Comparison of ENCODE assay signal across 8 mouse cellular contexts in genomic region chrX:48033766-48034143, GRCm38 (mm10). TPM values are rescaled to one million over a fixed set of nuclear protein-coding genes. Genes with fewer than 3 reads are reported as not detected.
A peak's percentile ranks its signal among the peaks of the same experiment; 100 is the strongest.
DNase-seq lines count a peak whose midpoint lies in the region; ATAC-seq and TF ChIP-seq lines count a peak whose summit lies in the region.

No protein-coding gene starts in this region.

- H3K9ac ChIP-seq in heart, embryonic 16.5 days (ENCODE audit: low read length): peak overlapping the region; percentile 68
- no peak overlapping the region for H3K9ac ChIP-seq in liver, embryonic 15.5 days

- WGBS in heart, embryonic 16.5 days: 22% methylated on average over 11 of the region's 11 CpGs
- 14% methylated on average over 11 of the region's 11 CpGs for WGBS in liver, embryonic 15.5 days (ENCODE audit: insufficient replicate concordance)

- DNase-seq in cerebellum, adult 9-10 months: peak; percentile 42
- DNase-seq in cerebellum, postnatal 4 days (ENCODE audit: low spot score in 2 of 2): no peak
- no peak for DNase-seq in layer of hippocampus, adult 11-12 months (ENCODE audit: low spot score)
- no peak for DNase-seq in adrenal gland, adult 8-10 months
- no peak for DNase-seq in cerebellum, adult 11-12 months

- no peaks in the 10 kb centered on the region for H3K36me3 ChIP-seq in E14TG2a.4 (ENCODE audit: insufficient read depth, low read length)
- H3K36me3 ChIP-seq in heart, embryonic 16.5 days (ENCODE audit: control insufficient read depth, insufficient read depth): no peaks in the 10 kb centered on the region
- H3K36me3 ChIP-seq in liver, embryonic 15.5 days (replicated peaks): no peaks in the 10 kb centered on the region

- H3K27me3 ChIP-seq in E14TG2a.4 (ENCODE audit: insufficient read depth, low read length): peaks cover 82% of the 10 kb centered on the region
- peaks cover 12% of the 10 kb centered on the region for H3K27me3 ChIP-seq in heart, embryonic 16.5 days (ENCODE audit: control insufficient read depth, insufficient read depth, low read length)
- H3K27me3 ChIP-seq in liver, embryonic 15.5 days: peaks cover 61% of the 10 kb centered on the region

- no peaks in the 10 kb centered on the region for H3K4me1 ChIP-seq in E14TG2a.4 (replicated peaks; ENCODE audit: low read depth, low read length)
- peaks cover 2% of the 10 kb centered on the region; the same call in 1 of the 2 replicates for H3K4me1 ChIP-seq in heart, embryonic 16.5 days (ENCODE audit: control insufficient read depth, insufficient read depth, low read length)
- no peaks in the 10 kb centered on the region for H3K4me1 ChIP-seq in liver, embryonic 15.5 days (replicated peaks)

- no peak for ATAC-seq in heart, embryonic 16.5 days (replicated peaks; ENCODE audit: extremely low read depth, insufficient read depth, low FRiP score)
- no peak for ATAC-seq in liver, embryonic 15.5 days (ENCODE audit: insufficient read depth)

- H3K9me3 ChIP-seq in E14TG2a.4 (ENCODE audit: low read length): no peaks in the 10 kb centered on the region
- H3K9me3 ChIP-seq in heart, embryonic 16.5 days (replicated peaks; ENCODE audit: control insufficient read depth, low read length): 0 out of 2 replicates have a peak, but pooled peaks cover 3% of the 10 kb centered on the region
- H3K9me3 ChIP-seq in liver, embryonic 15.5 days (replicated peaks): no peaks in the 10 kb centered on the region

- peak overlapping the region; percentile 78 for H3K4me3 ChIP-seq in E14TG2a.4 (replicated peaks; ENCODE audit: low read length)
- H3K4me3 ChIP-seq in heart, embryonic 16.5 days (ENCODE audit: low read length): peak overlapping the region; percentile 57
- H3K4me3 ChIP-seq in liver, embryonic 15.5 days (replicated peaks): no peak overlapping the region

- H3K27ac ChIP-seq in heart, embryonic 16.5 days (ENCODE audit: low read length): no peak overlapping the region
- no peak overlapping the region for H3K27ac ChIP-seq in liver, embryonic 15.5 days (replicated peaks)

- TF ChIP-seq CTCF in E14TG2a.4 (conservative IDR thresholded peaks at IDR 0.05; ENCODE audit: low read length): no peak

- peak overlapping the region; percentile 82 for H3K4me2 ChIP-seq in heart, embryonic 16.5 days (ENCODE audit: low read depth, low read length)
- peak overlapping the region; percentile 62; the same call in 1 of the 2 replicates for H3K4me2 ChIP-seq in liver, embryonic 15.5 days

RNA-seq across cellular contexts. Expression of gene Apln, which starts 0.9 kb away (rescaled TPM):
- polyA plus RNA-seq in heart, embryonic 16.5 days (2015; fragmentation: Nextera tagmentation; extraction: Ambion mirVana): 7.9 and 8.5 TPM in 2 replicates
- polyA plus RNA-seq in liver, embryonic 15.5 days (2015; fragmentation: Nextera tagmentation; extraction: Ambion mirVana): 0.17 TPM in 2 replicates
- total RNA-seq in adrenal gland, adult 8-10 months (2022): 10 to 100 TPM in 2 of 4 experiments, 1 to 10 TPM in 2; 1.9 to 40.1 (median 11.4) TPM
